Mouse (Mus musculus) liver, adult (tissue): ENCODE measurements around the gene Cldn5.

ENCODE experiments used
- GATA4 ChIP-seq: IDR thresholded peaks from 2 replicates; pipeline ENCODE4 v1.6.1; 2014; ENCODE audit warnings: mild to moderate bottlenecking, low read length; ENCODE audit not compliant: insufficient replicate concordance

Gene Cldn5

GRCm38 (mm10) chr16:18775621-18776555 is 759 bp upstream of the Cldn5 start:
- no peak; the same call in 1 of the 2 replicates for TF ChIP-seq GATA4

- no peak for TF ChIP-seq GATA4
Measured at GRCm38 (mm10) chr16:18777101-18778080, 744 bp downstream of the Cldn5 start.

GRCm38 (mm10) chr16:18778461-18778860 is 1.8 kb downstream of the Cldn5 start:
- TF ChIP-seq GATA4: no peak

GRCm38 (mm10) chr16:18781810-18782209 is 5.2 kb downstream of the Cldn5 start:
- TF ChIP-seq GATA4: no peak

- TF ChIP-seq GATA4: no peak
Measured at GRCm38 (mm10) chr16:18785025-18785424, 8.4 kb downstream of the Cldn5 start.

- TF ChIP-seq GATA4: no peak
Measured at GRCm38 (mm10) chr16:18785485-18785884, 8.8 kb downstream of the Cldn5 start.

- no peak for TF ChIP-seq GATA4
Measured at GRCm38 (mm10) chr16:18786652-18787051, 10.0 kb downstream of the Cldn5 start.

GRCm38 (mm10) chr16:18788627-18789406 is 12.2 kb downstream of the Cldn5 start:
- TF ChIP-seq GATA4: no peak

GRCm38 (mm10) chr16:18795223-18795899 is 18.7 kb downstream of the Cldn5 start:
- no peak for TF ChIP-seq GATA4

GRCm38 (mm10) chr16:18796645-18797044 is 20.0 kb downstream of the Cldn5 start:
- TF ChIP-seq GATA4: no peak

- TF ChIP-seq GATA4: no peak
Measured at GRCm38 (mm10) chr16:18798151-18798550, 21.5 kb downstream of the Cldn5 start.

GRCm38 (mm10) chr16:18798841-18799240 is 22.2 kb downstream of the Cldn5 start:
- no peak for TF ChIP-seq GATA4

- no peak for TF ChIP-seq GATA4
Measured at GRCm38 (mm10) chr16:18805746-18806145, 29.1 kb downstream of the Cldn5 start.

GRCm38 (mm10) chr16:18809001-18809400 is 32.4 kb downstream of the Cldn5 start:
- TF ChIP-seq GATA4: no peak
